Mouse (Mus musculus): ENCODE data around the gene Gdf1. TPM values are rescaled to one million over a fixed set of nuclear protein-coding genes. Genes with fewer than 3 reads are reported as not detected.
A peak's percentile ranks its signal among the peaks of the same experiment; 100 is the strongest.

Gdf1 gene
- polyA plus RNA-seq (2015; fragmentation: Nextera tagmentation; extraction: Ambion mirVana): 0.16 TPM in 1 of 2 replicates, not detected in the other

DNA sequence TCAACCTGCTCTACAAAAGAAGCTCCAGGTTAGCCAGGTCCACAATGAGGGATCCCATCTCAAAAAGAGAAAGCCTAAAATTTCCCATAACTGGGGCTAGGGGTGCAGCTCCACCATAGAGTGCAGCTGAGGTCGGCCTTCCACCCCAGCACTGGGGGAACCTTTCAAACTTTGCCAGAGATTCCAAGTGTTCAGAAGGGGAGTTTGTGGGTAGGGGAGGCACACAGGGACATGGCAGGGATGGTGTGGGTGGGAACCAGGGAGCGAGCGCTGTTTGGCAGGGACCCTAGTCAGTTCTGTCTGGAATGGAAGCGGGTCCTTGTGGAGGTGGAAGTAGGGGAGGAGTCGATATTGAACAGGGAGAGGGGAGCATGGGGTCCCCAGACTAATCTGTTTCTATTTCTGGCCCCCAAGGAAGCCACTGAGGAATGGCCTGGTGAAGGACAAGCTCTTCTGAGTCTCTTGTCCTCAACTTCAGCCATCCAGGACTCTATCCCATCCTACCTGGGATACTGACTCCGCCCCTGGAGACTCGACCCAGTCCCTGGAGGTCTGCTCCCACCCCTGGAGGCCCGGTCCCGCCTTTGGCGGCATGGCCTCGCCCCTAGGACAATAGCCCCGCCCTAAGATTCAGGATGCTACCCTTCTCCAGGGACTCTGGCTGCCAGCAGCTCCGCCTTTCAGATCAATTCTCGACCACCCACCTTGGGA lies at the start of gene Gdf1:
Gdf1 (plus strand) TSS at position 694 of the 711 bp plus-strand sequence.
- DNase-seq (no peak), ATAC-seq (no peak)
- Histone ChIP-seq H3K4me2 (ENCODE audit: low read depth, low read length) (peak within 1 kb of the TSS; percentile 9; the same call in 1 of the 2 replicates), H3K27me3 (ENCODE audit: insufficient read depth, low read length) (no peaks in the 10 kb centered on the region), H3K4me3 (ENCODE audit: low read depth, low read length) (no peak within 1 kb of the TSS), H3K9ac (replicated peaks) (0 out of 2 replicates have a peak within 1 kb of the TSS, but pooled peaks have one; percentile 2), H3K36me3 (replicated peaks; ENCODE audit: insufficient read depth, low read length) (peaks cover 37% of the 10 kb centered on the region), H3K9me3 (ENCODE audit: low read length) (no peaks in the 10 kb centered on the region), H3K27ac (ENCODE audit: low read depth) (peak within 1 kb of the TSS; percentile 78), H3K4me1 (ENCODE audit: insufficient read depth) (peaks cover 15% of the 10 kb centered on the region)
- no peak for TF ChIP-seq EP300 (IDR thresholded peaks at IDR 0.05; ENCODE audit: low read depth)
- TF ChIP-seq CTCF (IDR thresholded peaks at IDR 0.05; ENCODE audit: low read depth): no peak
- WGBS (ENCODE audit: insufficient replicate concordance): 49% methylated on average over 14 of the region's 14 CpGs

DNA sequence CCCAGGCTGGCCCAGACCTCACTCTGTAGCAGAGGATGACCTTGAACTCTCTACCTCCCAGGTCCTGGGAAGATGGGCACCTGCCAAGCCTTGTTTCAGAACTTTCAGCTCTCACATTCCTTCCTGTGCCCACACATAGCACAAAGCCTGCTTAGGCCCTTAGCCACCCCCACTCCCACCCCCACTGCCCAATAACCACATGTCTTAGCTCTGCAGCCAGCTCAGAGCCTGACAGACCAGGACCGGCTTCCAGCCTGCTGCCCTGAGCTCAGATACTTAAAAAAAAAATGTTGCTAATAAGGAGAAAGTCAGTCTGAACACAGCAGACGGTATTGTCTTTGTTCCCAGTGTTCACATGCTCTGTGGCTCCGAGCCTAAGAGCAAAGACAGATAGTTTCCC lies 48.6 kb upstream of the Gdf1 start:
- Histone ChIP-seq H3K36me3 (replicated peaks; ENCODE audit: insufficient read depth, low read length) (peaks cover 4% of the 10 kb centered on the region; the same call in 1 of the 2 replicates), H3K9ac (replicated peaks) (no peak overlapping the region), H3K27me3 (ENCODE audit: insufficient read depth, low read length) (0 out of 2 replicates have a peak, but pooled peaks cover 6% of the 10 kb centered on the region), H3K4me3 (ENCODE audit: low read depth, low read length) (no peak overlapping the region), H3K27ac (ENCODE audit: low read depth) (no peak overlapping the region), H3K4me1 (ENCODE audit: insufficient read depth) (peaks cover 14% of the 10 kb centered on the region), H3K4me2 (ENCODE audit: low read depth, low read length) (no peak overlapping the region), H3K9me3 (ENCODE audit: low read length) (no peaks in the 10 kb centered on the region)
- DNase-seq (no peak), ATAC-seq (no peak)
- TF ChIP-seq EP300 (IDR thresholded peaks at IDR 0.05; ENCODE audit: low read depth): no peak
- no peak for TF ChIP-seq CTCF (IDR thresholded peaks at IDR 0.05; ENCODE audit: low read depth)
- WGBS (ENCODE audit: insufficient replicate concordance): 59% methylated on average over 3 of the region's 3 CpGs

DNA sequence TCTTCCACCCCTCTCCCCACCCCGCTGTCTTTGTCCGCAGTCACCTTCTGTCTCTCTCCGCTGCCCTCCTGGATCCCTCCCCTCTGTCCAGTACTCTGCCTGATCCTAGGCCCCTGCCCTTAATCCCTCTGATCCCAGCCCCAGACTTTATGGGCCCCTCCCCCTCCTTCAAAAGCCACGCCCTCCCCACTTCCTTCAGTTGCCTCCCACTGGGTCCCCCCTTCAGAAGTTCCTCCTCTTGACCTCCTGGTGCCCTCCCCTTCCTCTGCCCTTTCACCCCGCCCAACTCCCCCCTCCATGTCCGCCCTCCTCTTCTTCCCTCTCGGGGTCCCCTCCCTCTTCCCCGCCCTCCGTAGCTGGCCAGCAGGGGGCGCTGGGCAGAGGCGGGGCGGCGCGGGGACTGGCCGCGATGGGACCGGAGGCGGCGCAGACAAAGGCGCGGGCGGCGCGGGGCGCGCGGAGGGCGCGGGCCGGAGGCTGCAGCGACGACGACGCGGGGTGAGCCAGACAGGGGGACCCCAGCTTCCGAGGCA lies 46.9 kb upstream of the Gdf1 start, which contains the start of gene Homer3:
Homer3 (plus strand) TSS at position 225 of the 533 bp plus-strand sequence.
- WGBS (ENCODE audit: insufficient replicate concordance): 1% methylated on average over 32 of the region's 36 CpGs
- Histone ChIP-seq H3K27me3 (ENCODE audit: insufficient read depth, low read length) (0 out of 2 replicates have a peak, but pooled peaks cover 6% of the 10 kb centered on the region), H3K9me3 (ENCODE audit: low read length) (no peaks in the 10 kb centered on the region), H3K4me3 (ENCODE audit: low read depth, low read length) (peak within 1 kb of the TSS; percentile 83), H3K9ac (replicated peaks) (peak within 1 kb of the TSS; percentile 76), H3K4me2 (ENCODE audit: low read depth, low read length) (peak within 1 kb of the TSS; percentile 98), H3K27ac (ENCODE audit: low read depth) (peak within 1 kb of the TSS; percentile 51; the same call in 1 of the 2 replicates), H3K4me1 (ENCODE audit: insufficient read depth) (peaks cover 14% of the 10 kb centered on the region), H3K36me3 (replicated peaks; ENCODE audit: insufficient read depth, low read length) (peaks cover 7% of the 10 kb centered on the region; the same call in 1 of the 2 replicates)
- DNase-seq (peak; percentile 88), ATAC-seq (peak; percentile 89)
- TF ChIP-seq CTCF (IDR thresholded peaks at IDR 0.05; ENCODE audit: low read depth) (peak; percentile 93), EP300 (IDR thresholded peaks at IDR 0.05; ENCODE audit: low read depth) (no peak)

DNA sequence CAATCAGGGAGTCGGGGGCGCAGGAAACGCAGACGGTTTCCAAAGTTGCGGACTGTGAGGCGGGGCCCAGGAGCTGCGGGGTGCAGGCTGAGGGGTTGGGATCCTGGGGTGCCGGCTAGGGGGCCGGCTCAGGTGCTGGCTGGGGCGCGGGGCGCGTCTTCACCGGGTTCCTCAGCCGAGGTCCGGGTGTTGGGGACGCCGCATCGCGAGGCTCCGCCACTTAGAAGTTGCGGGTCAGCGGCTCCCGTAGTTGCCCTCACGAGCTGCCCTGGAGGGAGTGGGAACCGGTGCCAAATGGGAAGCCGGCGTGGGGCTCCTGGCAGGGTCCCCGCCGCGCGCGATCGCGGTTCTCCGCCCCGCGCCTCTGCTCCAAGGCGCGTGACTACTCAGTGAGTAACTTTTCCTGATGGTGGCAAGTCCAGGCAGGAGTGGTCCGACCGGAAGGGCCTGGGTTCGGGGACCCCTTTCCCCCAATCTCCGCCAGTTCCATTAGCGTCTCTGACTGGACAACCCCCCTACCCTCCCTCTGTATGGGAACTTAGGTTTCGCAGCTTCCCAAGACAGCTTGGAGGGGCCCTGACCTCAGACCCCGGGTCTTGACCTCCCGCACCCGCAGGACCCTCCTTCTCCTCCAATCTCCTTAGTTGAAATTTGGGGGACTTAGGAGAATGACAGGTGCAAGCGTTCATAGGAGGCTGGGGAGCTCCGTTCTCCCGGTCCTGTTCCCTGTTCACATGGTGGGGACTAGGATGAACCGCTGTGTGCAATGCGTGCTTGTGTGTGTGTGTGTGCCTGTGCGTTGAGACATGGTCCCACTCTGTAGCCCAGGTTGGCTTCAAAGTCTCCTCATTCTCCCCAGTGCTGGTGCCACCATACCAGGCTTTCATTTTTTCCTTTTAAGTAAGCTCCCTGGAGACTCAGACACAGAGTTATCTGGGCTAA lies 46.2 kb upstream of the Gdf1 start:
- WGBS (ENCODE audit: insufficient replicate concordance): 1% methylated on average over 50 of the region's 55 CpGs
- 0 out of 2 replicates have a peak, but pooled peaks cover 6% of the 10 kb centered on the region for H3K27me3 ChIP-seq (ENCODE audit: insufficient read depth, low read length)
- H3K4me1 ChIP-seq (ENCODE audit: insufficient read depth): peaks cover 14% of the 10 kb centered on the region
- DNase-seq: no peak
- H3K36me3 ChIP-seq (replicated peaks; ENCODE audit: insufficient read depth, low read length): peaks cover 7% of the 10 kb centered on the region; the same call in 1 of the 2 replicates
- H3K27ac ChIP-seq (ENCODE audit: low read depth): peak overlapping the region; percentile 51; the same call in 1 of the 2 replicates
- ATAC-seq: peak; percentile 29
- peak overlapping the region; percentile 83 for H3K4me3 ChIP-seq (ENCODE audit: low read depth, low read length)
- peak overlapping the region; percentile 98 for H3K4me2 ChIP-seq (ENCODE audit: low read depth, low read length)
- TF ChIP-seq EP300 (IDR thresholded peaks at IDR 0.05; ENCODE audit: low read depth) (no peak), CTCF (IDR thresholded peaks at IDR 0.05; ENCODE audit: low read depth) (no peak)
- peak overlapping the region; percentile 76 for H3K9ac ChIP-seq (replicated peaks)
- H3K9me3 ChIP-seq (ENCODE audit: low read length): no peaks in the 10 kb centered on the region

DNA sequence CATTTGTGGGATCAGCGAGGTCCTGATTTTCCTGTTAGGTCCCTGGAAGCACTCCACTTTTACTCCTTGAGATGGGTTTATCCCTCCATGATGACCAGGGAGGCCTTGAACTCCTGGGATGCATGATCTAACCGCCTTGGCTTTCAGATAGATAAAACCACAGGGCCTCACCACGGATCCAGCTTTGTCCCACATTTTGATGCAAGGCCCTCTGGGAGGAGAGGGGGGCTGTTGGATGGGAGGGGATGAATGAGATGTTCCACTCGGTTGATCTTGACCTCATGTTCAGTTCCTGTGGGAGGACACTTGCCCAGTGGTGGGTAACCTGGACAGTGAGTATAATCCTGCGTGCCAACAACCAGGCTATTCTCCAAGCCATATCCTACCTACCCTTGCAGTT lies 45.2 kb upstream of the Gdf1 start:
- Histone ChIP-seq H3K4me2 (ENCODE audit: low read depth, low read length) (no peak overlapping the region), H3K27ac (ENCODE audit: low read depth) (no peak overlapping the region), H3K27me3 (ENCODE audit: insufficient read depth, low read length) (0 out of 2 replicates have a peak, but pooled peaks cover 6% of the 10 kb centered on the region), H3K4me3 (ENCODE audit: low read depth, low read length) (no peak overlapping the region), H3K9me3 (ENCODE audit: low read length) (no peaks in the 10 kb centered on the region), H3K9ac (replicated peaks) (no peak overlapping the region), H3K4me1 (ENCODE audit: insufficient read depth) (peaks cover 14% of the 10 kb centered on the region), H3K36me3 (replicated peaks; ENCODE audit: insufficient read depth, low read length) (peaks cover 7% of the 10 kb centered on the region; the same call in 1 of the 2 replicates)
- ATAC-seq: no peak
- TF ChIP-seq EP300 (IDR thresholded peaks at IDR 0.05; ENCODE audit: low read depth) (no peak), CTCF (IDR thresholded peaks at IDR 0.05; ENCODE audit: low read depth) (no peak)
- 64% methylated on average over 5 of the region's 5 CpGs for WGBS (ENCODE audit: insufficient replicate concordance)
- no peak for DNase-seq

Measured in liver, postnatal 0 days (tissue).